Mouse (Mus musculus) CD8-positive naive resting alpha-beta T cell, adult 57 days (primary cell): ENCODE measurements around the gene Tmcc3. TPM values are rescaled to one million over a fixed set of nuclear protein-coding genes. Genes with fewer than 3 reads are reported as not detected.

Experiments used
- total RNA-seq: library from RNA; stranded (reverse); gene quantifications from one replicate; pipeline ENCODE4 v1.2.4, GENCODE M21; 2023

Tmcc3 gene
- total RNA-seq: 3.2 TPM

GRCm38 (mm10) chr10:94311511-94312006, at the start of gene Tmcc3:
Gene Tmcc3, plus strand, starts transcription at chr10:94311949.

GRCm38 (mm10) chr10:94298471-94298870, 13.3 kb upstream of the Tmcc3 start, which contains the start of gene Gm4792:
Gene Gm4792, minus strand, starts transcription at chr10:94298703.

Other genes with a start within 250 kb of the Tmcc3 start
- 10.4 TPM for gene Nr2c1, start 163.9 kb upstream of the Tmcc3 start, total RNA-seq
- 60.6 TPM for gene Ndufa12, start 113.2 kb upstream of the Tmcc3 start, total RNA-seq
- not detected for gene Gm4792, start 13.2 kb upstream of the Tmcc3 start, total RNA-seq